Mouse (Mus musculus): ENCODE measurements at regions not wholly inside any gene's neighbourhood (a gene's known extent, or its start where the extent isn't known, plus 50 kb on each side); places are given as distances from the start of the nearest gene placed in this dataset.

- no peaks in the 10 kb centered on the region for H3K27me3 ChIP-seq (ENCODE audit: insufficient read depth, low read length)
- WGBS (ENCODE audit: insufficient replicate concordance): 78% methylated on average over 3 of the region's 3 CpGs
- no peak overlapping the region for H3K27ac ChIP-seq (ENCODE audit: low read depth)
- H3K4me1 ChIP-seq (ENCODE audit: insufficient read depth): no peaks in the 10 kb centered on the region
- H3K9me3 ChIP-seq (ENCODE audit: low read length): no peaks in the 10 kb centered on the region
- DNase-seq (no peak), ATAC-seq (no peak)
- H3K4me3 ChIP-seq (ENCODE audit: low read depth, low read length): no peak overlapping the region
- no peak overlapping the region for H3K4me2 ChIP-seq (ENCODE audit: low read depth, low read length)
- H3K9ac ChIP-seq (replicated peaks): no peak overlapping the region
- no peaks in the 10 kb centered on the region for H3K36me3 ChIP-seq (replicated peaks; ENCODE audit: insufficient read depth, low read length)
- TF ChIP-seq CTCF (IDR thresholded peaks at IDR 0.05; ENCODE audit: low read depth): no peak
- TF ChIP-seq EP300 (IDR thresholded peaks at IDR 0.05; ENCODE audit: low read depth): no peak
Observed at GRCm38 (mm10) chr13:84809605-84810004, 379.6 kb upstream of the Ccnh start.

All from liver, postnatal 0 days (tissue).